Mouse (Mus musculus): ENCODE measurements around the gene Klhl29.

Klhl29 gene

GRCm38 (mm10) chr12:5219913-5220575 is 155.4 kb downstream of the Klhl29 start:
- DNase-seq (ENCODE audit: low spot score) = no peak

DNA sequence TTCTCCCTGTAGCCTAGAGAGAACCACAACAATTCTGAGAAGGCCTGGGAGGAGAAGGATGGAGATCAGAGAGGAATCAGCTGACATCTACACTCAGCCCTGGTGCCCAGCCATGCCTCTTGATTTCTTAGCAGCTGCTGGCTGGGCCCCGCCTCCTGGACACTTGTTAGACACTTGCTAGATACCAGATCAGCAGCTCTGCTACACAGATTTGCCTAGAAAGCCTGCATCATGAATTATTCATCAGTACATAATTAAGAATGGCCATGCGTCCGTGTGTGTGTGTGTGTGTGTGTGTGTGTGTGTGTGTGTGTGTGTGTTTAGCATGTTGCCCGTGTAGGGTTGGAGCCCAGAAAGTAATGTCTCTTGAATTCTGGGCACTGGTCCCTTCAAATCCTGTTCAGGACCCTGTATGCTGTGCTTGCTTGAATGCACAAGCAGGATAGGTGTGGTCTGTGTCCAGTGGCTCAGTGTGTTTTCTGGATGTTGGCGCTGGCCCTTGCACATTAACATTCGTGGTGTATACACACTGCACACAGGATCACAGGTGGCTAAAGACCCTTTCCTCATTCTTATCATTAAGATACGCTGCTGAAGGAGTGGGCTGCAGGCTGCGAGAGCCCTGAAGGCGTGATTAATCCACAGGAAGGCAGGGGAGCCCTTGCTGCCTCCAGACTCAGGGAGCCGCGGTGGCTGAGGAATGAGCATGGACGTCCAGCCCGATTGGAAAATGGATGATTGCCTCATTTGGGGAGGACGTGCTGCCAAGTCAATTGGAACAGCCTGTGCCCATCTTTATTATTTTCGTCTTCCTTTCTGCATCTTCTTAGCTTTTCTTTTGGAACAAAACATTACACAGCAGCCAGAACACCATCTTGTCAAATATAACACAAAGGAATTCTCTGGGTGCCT is 159.4 kb downstream of the Klhl29 start:
- DNase-seq (ENCODE audit: low spot score) = no peak

DNA sequence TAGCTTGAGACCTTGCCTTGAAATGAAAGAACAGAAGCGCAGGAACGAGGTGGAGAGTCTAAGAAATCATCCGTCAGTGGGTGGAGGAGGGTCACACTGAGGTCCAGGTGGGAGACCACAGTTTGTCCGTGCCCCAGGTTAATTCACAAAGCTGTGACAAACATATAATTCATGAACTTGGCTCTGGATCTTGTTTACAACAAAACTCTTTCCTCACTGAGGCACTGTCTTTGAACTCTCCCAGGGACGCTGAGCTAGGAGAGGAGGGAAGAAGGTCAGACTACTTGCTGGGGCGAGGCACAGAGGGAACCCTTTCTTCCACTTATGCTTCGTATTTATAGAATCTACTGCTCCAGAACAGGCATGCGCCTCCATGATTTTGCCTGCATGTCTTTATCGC is 161.2 kb downstream of the Klhl29 start:
- no peak for DNase-seq (ENCODE audit: low spot score)

- DNase-seq (ENCODE audit: low spot score) = no peak
These were observed 162.0 kb downstream of the Klhl29 start for GRCm38 (mm10) chr12:5213339-5214104.

- no peak for DNase-seq (ENCODE audit: low spot score)
These were observed 163.6 kb downstream of the Klhl29 start for GRCm38 (mm10) chr12:5211884-5212283.

DNA sequence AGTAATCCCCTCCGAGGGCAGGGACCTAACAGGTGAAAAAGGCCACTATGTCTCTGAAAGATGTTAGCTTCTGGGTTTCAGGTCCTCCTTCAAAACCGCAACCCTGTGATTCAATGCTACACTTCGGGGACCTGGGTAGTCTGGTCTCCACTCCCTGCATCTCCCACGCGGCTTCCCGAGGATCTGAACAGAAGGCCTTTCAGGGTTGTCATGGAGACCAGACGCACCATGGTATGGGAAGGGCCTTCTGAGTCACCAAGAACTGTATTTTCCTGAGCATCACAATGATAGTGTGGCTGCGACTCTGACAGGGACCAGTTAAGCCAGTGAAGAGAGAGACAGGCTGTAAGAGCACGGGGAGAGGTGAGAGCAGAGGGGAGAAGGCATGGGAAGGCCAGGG is 164.7 kb downstream of the Klhl29 start:
- DNase-seq (ENCODE audit: low spot score) = no peak

DNA sequence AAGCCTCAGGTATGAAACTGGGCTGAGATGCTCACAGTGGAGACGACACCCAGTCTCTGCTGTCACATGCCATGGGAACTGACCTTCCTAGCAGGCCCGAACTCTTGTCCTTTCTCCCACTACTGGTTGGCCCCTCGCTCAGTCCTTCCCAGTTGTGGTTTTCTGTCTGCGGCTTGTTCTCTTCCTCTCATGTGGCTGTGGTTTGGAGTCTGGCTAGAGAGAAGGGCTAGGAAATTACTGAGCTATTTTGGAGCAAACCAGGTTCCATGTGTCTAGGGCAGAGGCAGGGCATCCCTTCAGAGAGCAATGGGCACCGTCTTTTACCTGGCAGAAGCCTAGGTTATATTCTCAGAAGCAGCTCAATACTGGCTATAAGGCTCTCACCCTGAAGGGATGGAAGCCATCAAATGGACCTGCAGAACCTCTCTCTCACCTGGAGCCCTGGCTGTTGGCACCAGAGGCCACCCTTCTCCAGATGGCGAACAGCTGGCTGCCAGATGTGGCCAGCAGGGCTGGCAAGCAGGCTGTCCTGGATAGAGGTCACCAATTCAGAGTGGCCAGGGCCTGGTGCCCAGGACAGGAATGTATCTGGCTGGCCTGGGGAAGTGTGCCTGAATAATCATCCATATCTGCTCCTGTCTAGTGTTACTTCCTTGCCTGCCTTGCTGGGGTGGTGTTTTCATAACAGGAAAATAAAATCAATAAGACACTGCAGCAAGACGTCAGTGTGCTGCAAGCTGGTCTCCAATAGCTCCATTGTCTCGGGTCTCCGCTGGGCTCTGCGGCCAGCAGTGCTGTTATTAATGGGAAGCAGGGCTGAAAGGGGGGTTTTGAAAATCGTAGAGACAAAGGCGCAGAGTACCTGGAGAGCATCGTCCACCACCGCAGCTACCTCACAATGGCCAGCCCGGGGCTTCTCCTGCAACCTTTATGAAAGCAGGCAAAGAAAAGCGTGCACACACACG is 167.3 kb downstream of the Klhl29 start:
- no peak for DNase-seq (ENCODE audit: low spot score)

DNA sequence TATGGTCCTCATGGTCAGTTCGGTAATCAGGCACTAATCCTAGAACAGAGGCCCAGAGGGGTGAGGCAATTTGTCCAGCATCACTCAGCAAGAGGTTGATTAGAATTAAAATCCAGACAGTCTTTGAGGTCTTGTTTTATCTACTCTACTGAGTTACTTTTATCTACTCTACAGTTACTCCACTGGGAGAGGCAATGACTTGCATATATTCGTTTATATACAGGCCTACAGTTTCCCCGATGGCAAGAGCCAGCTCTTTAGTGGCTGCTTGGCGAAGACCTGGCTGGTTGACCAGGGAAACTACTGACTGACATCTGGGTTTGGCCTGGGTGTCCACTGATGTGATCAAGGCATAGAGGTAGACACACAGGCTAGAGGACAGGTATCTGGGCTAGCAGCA is 168.3 kb downstream of the Klhl29 start:
- DNase-seq (ENCODE audit: low spot score) = no peak

GRCm38 (mm10) chr12:5204071-5204840 is 171.2 kb downstream of the Klhl29 start:
- DNase-seq (ENCODE audit: low spot score) = no peak

- no peak for DNase-seq (ENCODE audit: low spot score)
These were observed 172.1 kb downstream of the Klhl29 start for GRCm38 (mm10) chr12:5203385-5203784.

DNA sequence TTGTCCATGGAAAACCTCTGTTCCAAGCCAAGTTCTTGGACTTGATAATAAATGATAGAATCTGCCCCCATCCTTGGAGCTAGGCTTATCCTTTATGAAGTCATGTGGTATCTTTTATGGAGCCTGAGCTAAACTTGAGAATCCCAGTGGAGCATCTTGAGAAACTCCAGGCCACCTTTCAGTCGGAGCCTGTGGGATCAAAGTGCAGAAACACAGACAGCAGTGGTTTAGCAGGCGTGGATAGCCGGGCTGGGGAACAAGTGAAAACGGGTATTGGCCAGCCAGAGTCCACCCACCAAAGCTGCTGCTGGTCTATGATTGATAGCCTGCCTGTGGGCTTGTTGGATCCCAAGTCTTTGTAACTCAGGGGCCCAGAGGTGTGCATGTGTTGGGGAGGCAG is 177.2 kb downstream of the Klhl29 start:
- peak; percentile 40 for DNase-seq (ENCODE audit: low spot score)

GRCm38 (mm10) chr12:5194176-5194575 is 181.3 kb downstream of the Klhl29 start:
- DNase-seq (ENCODE audit: low spot score) = no peak

DNA sequence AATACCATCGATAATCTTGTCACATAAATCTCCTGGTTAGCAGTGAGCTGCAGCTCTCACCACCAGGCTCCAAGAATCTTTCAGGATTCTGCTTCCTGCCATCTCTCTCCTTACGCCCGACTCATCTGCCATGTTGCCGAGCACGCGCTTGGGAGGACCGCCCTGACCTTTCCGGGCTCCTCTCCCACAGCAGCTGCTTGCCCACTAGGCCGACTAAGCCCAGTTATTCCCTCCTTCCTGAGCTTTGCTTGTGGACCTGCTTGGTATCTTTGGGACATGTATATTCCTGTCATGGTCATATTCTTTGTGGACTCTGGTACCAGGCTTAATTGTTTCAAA is 183.1 kb downstream of the Klhl29 start:
- DNase-seq (ENCODE audit: low spot score) = no peak

DNA sequence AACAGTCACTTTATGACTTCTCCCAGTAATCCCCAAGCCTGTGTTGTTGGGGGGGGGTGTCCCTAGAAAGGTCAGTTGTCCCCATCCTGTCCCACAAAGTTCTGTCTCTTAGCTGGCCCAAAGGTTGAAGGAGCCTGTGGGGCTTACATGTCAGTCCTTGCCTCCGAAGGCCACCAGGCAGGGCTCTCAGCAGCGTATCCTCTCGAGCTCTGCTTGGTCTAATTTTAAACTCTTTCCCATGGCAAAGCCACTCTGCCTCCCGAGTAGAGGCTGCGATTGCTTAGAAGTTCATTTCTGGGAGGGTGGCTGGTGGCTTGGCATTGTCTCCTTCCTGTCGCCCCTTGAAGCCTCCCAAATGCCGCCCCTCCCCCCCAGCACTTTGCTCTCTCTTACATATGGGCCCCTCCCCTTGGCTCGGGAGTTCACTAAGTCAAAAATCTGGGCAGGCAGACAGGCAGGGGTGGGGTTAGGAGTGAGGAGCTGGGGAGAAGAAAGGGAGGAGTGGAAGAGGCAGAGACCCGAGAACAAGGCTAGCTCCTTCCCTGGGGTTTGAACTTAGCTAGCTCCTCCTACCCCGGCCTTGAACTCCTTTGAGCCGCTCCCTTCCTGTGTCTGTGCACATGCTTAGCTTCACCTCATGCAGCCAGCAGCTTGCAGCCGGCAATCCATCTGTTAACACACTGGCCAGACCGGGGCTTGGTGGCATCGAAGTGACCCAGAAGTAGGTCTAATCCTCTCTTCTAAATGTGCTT is 183.7 kb downstream of the Klhl29 start:
- DNase-seq (ENCODE audit: low spot score) = peak; percentile 47

- DNase-seq (ENCODE audit: low spot score) = no peak
These were observed 184.3 kb downstream of the Klhl29 start for GRCm38 (mm10) chr12:5191206-5191605.

DNA sequence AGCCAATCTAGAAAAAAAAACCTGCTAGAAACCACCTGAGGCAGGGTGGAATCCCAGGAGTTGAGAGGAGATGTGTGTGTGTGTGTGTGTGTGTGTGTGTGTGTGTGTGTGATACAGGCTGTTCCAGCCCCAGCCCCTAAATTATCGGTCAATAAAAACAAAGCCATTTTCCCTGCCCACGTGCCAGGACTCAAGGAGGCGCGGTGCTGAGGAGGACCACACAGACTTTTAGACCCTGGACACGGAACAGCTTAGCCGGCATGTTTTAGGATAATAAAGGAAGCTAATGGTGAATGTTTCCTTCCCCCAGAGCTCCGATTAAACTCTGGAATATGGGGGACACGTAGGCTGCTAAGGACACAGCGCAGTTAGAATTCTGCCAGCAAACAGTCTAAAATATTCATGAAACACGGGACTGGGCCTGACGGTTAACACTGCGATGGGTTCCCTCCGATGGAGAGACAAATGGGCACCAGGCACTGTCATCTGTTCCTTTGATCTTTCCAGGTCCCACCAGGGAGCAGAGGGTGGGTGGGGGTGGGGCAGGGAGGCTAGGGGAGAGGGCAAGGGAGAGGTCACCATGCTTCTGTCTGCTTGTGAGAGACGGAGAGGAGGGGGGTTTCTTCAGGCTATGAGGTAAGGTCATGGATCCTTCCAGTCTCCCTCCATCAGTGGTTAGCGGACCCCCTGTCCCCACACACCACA is 185.9 kb downstream of the Klhl29 start:
- peak; percentile 20 for DNase-seq (ENCODE audit: low spot score)

- no peak for DNase-seq (ENCODE audit: low spot score)
These were observed 186.6 kb downstream of the Klhl29 start for GRCm38 (mm10) chr12:5188899-5189298.

- DNase-seq (ENCODE audit: low spot score) = no peak
These were observed 187.6 kb downstream of the Klhl29 start for GRCm38 (mm10) chr12:5187773-5188333.

- DNase-seq (ENCODE audit: low spot score) = no peak
These were observed 188.8 kb downstream of the Klhl29 start for GRCm38 (mm10) chr12:5186645-5187044.
